In the genomic region with DNA sequence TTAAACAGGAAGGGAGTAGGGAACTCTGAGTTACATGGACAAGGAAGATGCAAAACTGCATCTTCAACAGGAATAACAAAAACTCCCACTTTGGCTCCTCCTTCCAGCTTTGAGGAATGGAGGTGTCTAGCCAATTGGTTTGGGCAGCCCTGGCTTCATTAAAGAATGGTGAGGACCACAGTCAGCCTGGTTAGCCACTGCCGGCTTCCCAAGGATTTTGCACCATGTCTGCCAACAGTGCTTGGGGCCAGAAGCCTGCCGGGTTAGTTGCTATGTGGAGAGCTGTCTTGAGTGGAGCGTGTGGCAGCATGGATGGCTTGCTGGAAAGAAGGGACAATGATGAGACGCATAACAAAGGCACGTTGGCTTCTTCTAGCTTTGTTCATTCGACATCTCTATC, we compare ENCODE assay signal across 9 mouse cellular contexts.
DNase-seq lines count a peak whose midpoint lies in the region; ATAC-seq lines count a peak whose summit lies in the region.
"Had no signal": no experiment of that assay in that cellular context is flagged by ENCODE, and none has a peak within 500 bp of the region (broad histone marks: within the 10 kb centered on the region; RNA-seq: fewer than 3 reads in every experiment).

No protein-coding gene starts in this region.

- no peak overlapping the region for H3K9ac ChIP-seq in kidney, embryonic 15.5 days
- no peak overlapping the region for H3K9ac ChIP-seq in forebrain, embryonic 13.5 days
- no peak overlapping the region for H3K9ac ChIP-seq in midbrain, embryonic 15.5 days

- 64% methylated on average over 6 of the region's 6 CpGs for WGBS in kidney, embryonic 15.5 days
- 55% methylated on average over 6 of the region's 6 CpGs for WGBS in forebrain, embryonic 13.5 days
- 26% methylated on average over 6 of the region's 6 CpGs for WGBS in midbrain, embryonic 15.5 days

- peak overlapping the region; percentile 20 for H3K27ac ChIP-seq in kidney, embryonic 15.5 days
- no peak overlapping the region; the same call in 1 of the 2 replicates for H3K27ac ChIP-seq in forebrain, embryonic 13.5 days
- H3K27ac ChIP-seq in midbrain, embryonic 15.5 days: peak overlapping the region; percentile 20; the same call in 1 of the 2 replicates
- H3K27ac ChIP-seq: macrophage had no signal

- no peaks in the 10 kb centered on the region for H3K9me3 ChIP-seq in kidney, embryonic 15.5 days (replicated peaks)
- no peaks in the 10 kb centered on the region for H3K9me3 ChIP-seq in forebrain, embryonic 13.5 days (replicated peaks)
- H3K9me3 ChIP-seq in midbrain, embryonic 15.5 days: no peaks in the 10 kb centered on the region

- no peak for DNase-seq in kidney, postnatal 25 days
- peak; percentile 76 for DNase-seq in cerebellum, adult 8-10 months
- DNase-seq in left cerebral cortex, postnatal 10 days (ENCODE audit: extremely low spot score in 1 of 2, low spot score in 2 of 2): no peak
- no peak for DNase-seq in spleen, adult 12 weeks (ENCODE audit: low spot score)
- DNase-seq: kidney, postnatal 14 days had no signal

- H3K36me3 ChIP-seq in kidney, embryonic 15.5 days: no peaks in the 10 kb centered on the region
- H3K36me3 ChIP-seq in forebrain, embryonic 13.5 days (ENCODE audit: poor library complexity, severe bottlenecking): no peaks in the 10 kb centered on the region
- H3K36me3 ChIP-seq in midbrain, embryonic 15.5 days (replicated peaks): no peaks in the 10 kb centered on the region

- H3K27me3 ChIP-seq in kidney, embryonic 15.5 days: no peaks in the 10 kb centered on the region
- H3K27me3 ChIP-seq in forebrain, embryonic 13.5 days: no peaks in the 10 kb centered on the region
- no peaks in the 10 kb centered on the region for H3K27me3 ChIP-seq in midbrain, embryonic 15.5 days (replicated peaks)

- H3K4me1 ChIP-seq in kidney, embryonic 15.5 days: peaks cover 28% of the 10 kb centered on the region
- H3K4me1 ChIP-seq in forebrain, embryonic 13.5 days: peaks cover 30% of the 10 kb centered on the region
- peaks cover 28% of the 10 kb centered on the region for H3K4me1 ChIP-seq in midbrain, embryonic 15.5 days

- no peak overlapping the region for H3K4me3 ChIP-seq in kidney, embryonic 15.5 days (replicated peaks)
- H3K4me3 ChIP-seq in forebrain, embryonic 13.5 days: no peak overlapping the region
- no peak overlapping the region for H3K4me3 ChIP-seq in midbrain, embryonic 15.5 days

- intact Hi-C loops in left cerebral cortex, postnatal 10 days (cut with DNase I): no loop called here

- ATAC-seq in kidney, embryonic 15.5 days (replicated peaks; ENCODE audit: low FRiP score): no peak
- ATAC-seq in forebrain, embryonic 13.5 days: peak; percentile 51; the same call in 1 of the 2 replicates
- no peak for ATAC-seq in midbrain, embryonic 15.5 days (replicated peaks)

- H3K4me2 ChIP-seq in kidney, embryonic 15.5 days: no peak overlapping the region
- H3K4me2 ChIP-seq in forebrain, embryonic 13.5 days: peak overlapping the region; percentile 25; the same call in 1 of the 2 replicates
- H3K4me2 ChIP-seq in midbrain, embryonic 15.5 days: no peak overlapping the region
